Mouse (Mus musculus): ENCODE data around the gene Amdhd1.

The Amdhd1 gene

GRCm38 (mm10) chr10:93540431-93541210, 788 bp upstream of the Amdhd1 start, which contains the start of gene Ccdc38:
Ccdc38 (plus strand) TSS chr10:93540632.
- no peak for DNase-seq (ENCODE audit: low spot score in 2 of 2)

GRCm38 (mm10) chr10:93538818-93539217, 1.0 kb downstream of the Amdhd1 start:
- DNase-seq (ENCODE audit: low spot score in 2 of 2): no peak

DNA sequence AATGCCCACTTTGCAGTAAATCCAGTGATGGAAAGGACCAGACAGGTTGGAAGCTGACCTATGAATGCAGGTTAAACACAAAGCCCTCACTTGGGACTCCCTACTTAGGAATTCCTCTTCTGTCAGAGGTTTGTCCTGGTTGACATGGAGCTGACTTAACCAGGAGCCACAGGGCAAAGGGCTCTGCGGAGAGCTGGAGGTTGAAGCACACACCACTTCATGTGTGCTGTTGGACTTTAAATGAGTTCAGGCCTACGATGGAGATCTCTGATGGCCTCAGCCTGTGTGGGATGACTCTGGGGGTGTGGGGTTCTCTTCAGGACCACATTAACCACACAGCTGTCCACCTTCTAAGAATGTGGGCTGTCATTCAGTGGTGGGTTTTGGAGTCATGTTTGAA, 1.5 kb downstream of the Amdhd1 start:
- DNase-seq (ENCODE audit: low spot score in 2 of 2): no peak

GRCm38 (mm10) chr10:93525329-93525728, 14.5 kb downstream of the Amdhd1 start:
- no peak for DNase-seq (ENCODE audit: low spot score in 2 of 2)

DNA sequence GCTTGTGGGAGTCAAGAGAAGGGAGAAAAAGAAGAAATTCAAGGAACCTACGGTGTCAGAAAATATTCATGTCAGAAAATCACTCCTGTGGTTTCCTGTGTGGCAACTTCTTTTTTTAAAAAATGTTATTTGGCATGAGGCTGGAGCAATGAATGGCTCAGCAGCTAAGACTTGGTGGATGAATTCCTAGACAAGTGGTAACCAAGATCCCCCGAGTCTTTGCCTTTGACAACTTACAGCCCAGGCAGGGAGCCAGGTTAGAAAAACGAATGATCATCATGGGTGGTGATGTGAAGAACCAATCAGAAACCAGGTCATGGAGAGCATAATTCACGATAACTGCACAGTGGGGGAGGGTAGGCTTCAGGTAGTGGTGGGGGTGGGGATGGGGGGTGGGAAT, 18.8 kb downstream of the Amdhd1 start:
- DNase-seq (ENCODE audit: low spot score in 2 of 2): no peak

DNA sequence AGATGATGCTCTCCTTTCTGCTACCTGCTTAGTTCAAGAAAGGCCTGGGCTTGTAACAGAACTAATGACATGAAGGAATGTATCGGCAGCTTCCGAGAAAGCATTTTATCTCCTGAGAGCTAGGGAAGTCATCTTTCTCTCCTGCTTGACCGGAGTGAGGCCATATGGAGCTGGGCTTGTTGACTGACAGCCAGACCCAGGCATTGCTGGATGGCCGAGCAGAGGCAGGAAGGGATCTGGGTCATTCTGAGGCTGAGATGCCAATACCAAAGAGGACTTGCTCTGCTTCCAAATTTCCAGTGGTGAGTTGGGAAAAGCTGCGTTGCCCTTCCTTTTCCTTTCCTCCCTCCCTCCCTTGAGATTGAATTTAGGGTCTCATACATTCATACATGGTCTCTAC, 20.1 kb downstream of the Amdhd1 start:
- no peak for DNase-seq (ENCODE audit: low spot score in 2 of 2)

DNA sequence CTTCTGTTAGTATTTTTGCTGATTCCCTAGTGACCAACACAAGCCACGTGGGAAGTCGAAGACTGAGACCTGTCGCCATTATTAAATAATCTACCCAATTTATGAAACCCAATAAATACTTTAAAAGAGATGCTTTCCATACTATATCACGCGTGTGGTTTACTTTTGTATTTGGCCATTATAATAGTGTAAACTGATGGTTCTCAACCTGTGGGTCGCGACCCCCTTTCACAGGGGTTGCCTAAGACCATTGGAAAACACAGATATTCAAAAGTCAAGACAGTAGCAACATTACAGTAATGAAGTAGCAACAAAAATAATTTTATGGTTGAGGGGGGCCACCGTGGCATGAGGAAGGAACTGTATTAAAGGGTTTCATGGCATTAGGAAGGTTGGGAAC, 20.7 kb downstream of the Amdhd1 start:
- no peak for DNase-seq (ENCODE audit: low spot score in 2 of 2)

DNA sequence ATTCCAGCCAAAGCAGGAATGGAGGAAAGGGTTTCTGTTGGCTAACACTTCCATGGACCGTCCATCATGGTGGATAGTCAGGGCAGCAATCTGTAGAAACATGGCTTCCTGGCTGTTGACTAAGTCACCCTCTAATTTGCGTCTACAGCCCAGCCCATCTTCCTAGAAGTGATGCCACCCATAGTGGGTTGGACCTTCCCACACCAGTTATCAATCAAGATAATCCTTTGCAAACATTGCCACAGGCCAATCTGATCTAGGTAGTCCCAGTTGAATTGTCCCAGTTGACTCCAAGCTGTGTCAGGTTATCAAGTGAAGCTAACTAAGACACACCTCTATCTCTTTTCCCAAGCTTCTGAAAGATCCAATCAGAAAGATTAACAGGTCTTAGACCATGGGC, 21.2 kb downstream of the Amdhd1 start:
- no peak for DNase-seq (ENCODE audit: low spot score in 2 of 2)

DNA sequence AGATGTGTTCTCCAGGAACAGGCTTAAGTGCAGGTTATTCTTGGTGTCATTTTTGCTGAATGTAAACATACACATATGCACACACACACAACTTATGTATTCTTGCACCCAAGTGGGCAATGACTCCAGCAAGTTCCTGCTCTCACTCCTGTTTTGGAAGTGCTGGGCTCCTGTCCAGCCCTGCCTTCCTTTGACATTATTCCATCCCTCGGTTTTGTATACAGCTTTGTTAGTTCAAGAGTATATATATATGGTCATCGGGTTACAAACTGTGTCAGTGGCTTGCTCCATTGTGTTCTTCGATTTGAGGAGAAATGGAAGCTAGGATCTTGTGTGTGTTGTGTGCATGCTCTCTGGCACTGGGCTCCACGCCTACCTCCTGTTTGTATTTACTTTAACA, 21.6 kb downstream of the Amdhd1 start:
- DNase-seq (ENCODE audit: low spot score in 2 of 2): no peak

DNA sequence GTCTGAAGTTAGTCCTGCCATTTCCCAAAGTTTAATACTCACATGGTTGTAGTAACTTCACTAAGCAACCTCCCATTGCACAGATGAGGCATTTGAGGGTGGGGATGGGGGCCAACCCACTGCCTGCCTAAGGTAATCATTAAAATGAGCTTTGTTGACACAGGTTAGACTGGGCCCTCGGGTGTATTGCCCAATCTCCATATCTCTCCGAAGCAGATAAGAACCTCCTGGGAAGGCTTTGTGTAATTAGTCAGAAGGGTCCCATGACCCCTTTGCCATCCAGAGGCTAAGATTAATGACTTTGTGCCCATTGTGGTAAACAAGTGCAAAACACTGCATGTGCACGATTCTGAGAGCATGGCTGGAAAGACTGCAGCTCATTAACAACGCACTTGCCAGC, 22.1 kb downstream of the Amdhd1 start:
- DNase-seq (ENCODE audit: low spot score in 2 of 2): peak; percentile 17 to 31

DNA sequence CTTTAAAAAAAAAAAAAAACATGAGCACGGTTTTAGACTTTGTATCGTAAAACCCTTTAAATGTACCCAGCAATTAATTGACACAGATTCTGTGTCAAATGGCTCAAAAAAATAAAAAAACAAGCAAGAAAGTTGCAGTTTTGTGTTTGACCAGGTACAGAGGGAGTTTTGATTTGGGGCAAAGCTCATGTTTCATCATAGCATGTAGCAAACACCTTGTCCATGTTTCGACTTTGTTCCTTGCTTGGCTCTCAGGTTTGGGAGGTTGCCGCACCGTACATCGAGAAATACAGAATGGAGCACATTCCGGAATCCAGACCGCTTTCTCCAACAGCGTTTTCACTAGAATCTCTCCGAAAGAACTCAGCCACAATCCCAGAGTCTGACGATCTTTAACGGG, 23.9 kb downstream of the Amdhd1 start:
- DNase-seq (ENCODE audit: low spot score in 2 of 2): no peak

DNA sequence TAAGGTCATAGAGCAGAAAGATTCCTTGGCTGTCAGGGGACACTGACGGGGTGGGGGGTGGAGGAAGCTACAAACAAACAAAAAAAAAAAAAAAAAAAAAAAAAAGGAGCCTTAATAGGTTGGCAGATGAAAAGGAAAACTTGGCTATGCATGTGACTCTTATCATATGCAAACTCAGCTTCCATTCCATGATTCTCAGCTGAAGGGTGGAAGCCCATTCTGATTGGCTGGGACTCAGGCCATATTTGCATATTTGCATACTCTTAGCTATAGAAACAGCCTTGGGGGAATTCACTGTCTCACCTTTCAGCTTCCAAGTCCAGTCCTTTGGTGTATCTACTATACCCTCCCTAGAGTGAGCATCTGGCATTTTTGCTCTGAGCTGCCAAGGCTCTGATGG, 24.4 kb downstream of the Amdhd1 start:
- DNase-seq (ENCODE audit: low spot score in 2 of 2): no peak

- DNase-seq (ENCODE audit: low spot score in 2 of 2): peak; percentile 43
Measured at GRCm38 (mm10) chr10:93509532-93510153, 30.2 kb downstream of the Amdhd1 start.

GRCm38 (mm10) chr10:93508383-93508970, 31.4 kb downstream of the Amdhd1 start:
- no peak for DNase-seq (ENCODE audit: low spot score in 2 of 2)

- DNase-seq (ENCODE audit: low spot score in 2 of 2): no peak
Measured at GRCm38 (mm10) chr10:93501346-93501745, 38.5 kb downstream of the Amdhd1 start.

- DNase-seq (ENCODE audit: low spot score in 2 of 2): no peak
Measured at GRCm38 (mm10) chr10:93500864-93501263, 39.0 kb downstream of the Amdhd1 start.

DNA sequence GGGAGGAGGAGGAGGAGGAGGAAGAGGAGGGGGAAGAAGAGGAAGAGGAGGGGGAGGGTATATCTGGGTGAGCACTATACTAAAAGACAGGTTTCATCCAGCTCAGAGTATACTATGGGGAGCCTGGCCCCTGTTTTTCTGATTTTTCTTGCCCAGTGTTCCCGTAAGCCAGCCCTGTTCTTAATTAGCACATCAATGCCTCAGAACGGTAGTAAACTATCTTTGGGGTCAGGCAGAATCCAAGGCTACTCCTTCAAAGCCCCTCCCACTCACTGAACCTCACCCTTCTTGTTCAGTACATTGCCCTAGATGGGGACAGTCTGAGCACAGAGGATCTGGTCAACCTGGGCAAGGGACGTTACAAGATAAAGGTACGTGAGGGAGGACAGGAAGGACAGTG, 49.4 kb downstream of the Amdhd1 start:
- no peak for DNase-seq (ENCODE audit: low spot score in 2 of 2)

- DNase-seq (ENCODE audit: low spot score in 2 of 2): no peak
Measured at GRCm38 (mm10) chr10:93488828-93489226, 51.0 kb downstream of the Amdhd1 start.

GRCm38 (mm10) chr10:93488066-93488827, 51.6 kb downstream of the Amdhd1 start, which contains the start of gene Hal:
Hal (plus strand) TSS chr10:93488768.
- DNase-seq (ENCODE audit: low spot score in 2 of 2): peak in 1 of 2 experiments; percentile 40

GRCm38 (mm10) chr10:93486622-93487021, 53.2 kb downstream of the Amdhd1 start:
- DNase-seq (ENCODE audit: low spot score in 2 of 2): no peak

- peak; percentile 41 to 57 for DNase-seq (ENCODE audit: low spot score in 2 of 2)
Measured at GRCm38 (mm10) chr10:93485055-93485691, 54.7 kb downstream of the Amdhd1 start.

DNA sequence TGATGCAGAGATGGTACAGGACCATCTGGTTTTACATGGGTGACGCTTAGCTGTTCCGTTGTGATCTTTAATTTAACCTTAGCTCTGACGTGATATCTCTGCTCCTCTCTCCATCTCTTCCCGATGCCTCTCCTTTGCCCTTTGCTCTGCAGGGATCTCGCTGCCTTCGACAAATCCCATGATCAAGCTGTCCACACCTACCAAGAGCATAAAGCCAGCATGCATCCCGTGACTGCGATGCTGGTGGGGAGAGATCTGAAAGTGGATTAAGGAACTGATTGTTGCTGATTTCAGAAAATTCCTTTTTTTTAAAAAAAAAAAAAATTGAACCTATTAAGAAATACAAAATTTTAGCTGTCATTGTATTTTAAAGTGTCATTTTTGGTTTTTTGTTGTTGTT, 55.3 kb downstream of the Amdhd1 start:
- no peak for DNase-seq (ENCODE audit: low spot score in 2 of 2)

Data from urinary bladder, postnatal 36 days (tissue).